Mouse (Mus musculus): ENCODE measurements around the gene Faf1. TPM values are rescaled to one million over a fixed set of nuclear protein-coding genes. Genes with fewer than 3 reads are reported as not detected.

Gene Faf1
- total RNA-seq, 2 experiments from 2014 or later = 22.2 to 22.6 TPM

DNA sequence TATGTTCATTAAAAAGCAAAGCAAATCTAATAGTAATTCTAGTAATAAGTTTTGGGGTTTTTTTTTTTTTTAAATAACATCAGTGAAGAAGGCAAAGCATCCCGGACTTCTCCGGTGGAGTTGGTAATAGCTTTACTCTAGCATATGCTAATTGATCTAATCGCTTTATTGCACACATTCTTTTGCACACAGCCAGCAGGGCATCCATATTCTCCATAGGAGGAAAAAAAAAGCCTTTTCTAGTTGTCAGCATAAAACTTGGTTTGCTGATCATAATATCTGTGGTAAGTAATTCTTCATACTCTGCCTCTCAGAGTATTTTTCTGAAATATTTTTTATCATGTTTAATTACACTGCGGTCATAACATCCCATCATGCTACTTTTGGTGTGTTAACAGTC is 185.9 kb downstream of the Faf1 start:
- intact Hi-C loops (cut with DNase I) = no loop called here
- no peak for DNase-seq (ENCODE audit: low spot score in 2 of 2)

GRCm38 (mm10) chr4:109863021-109863420 is 186.6 kb downstream of the Faf1 start:
- intact Hi-C loops (cut with DNase I) = no loop called here
- DNase-seq (ENCODE audit: low spot score in 2 of 2) = no peak

GRCm38 (mm10) chr4:109868897-109869484 is 192.6 kb downstream of the Faf1 start:
- no peak for DNase-seq (ENCODE audit: low spot score in 2 of 2)
- intact Hi-C loops (cut with DNase I) = no loop called here

DNA sequence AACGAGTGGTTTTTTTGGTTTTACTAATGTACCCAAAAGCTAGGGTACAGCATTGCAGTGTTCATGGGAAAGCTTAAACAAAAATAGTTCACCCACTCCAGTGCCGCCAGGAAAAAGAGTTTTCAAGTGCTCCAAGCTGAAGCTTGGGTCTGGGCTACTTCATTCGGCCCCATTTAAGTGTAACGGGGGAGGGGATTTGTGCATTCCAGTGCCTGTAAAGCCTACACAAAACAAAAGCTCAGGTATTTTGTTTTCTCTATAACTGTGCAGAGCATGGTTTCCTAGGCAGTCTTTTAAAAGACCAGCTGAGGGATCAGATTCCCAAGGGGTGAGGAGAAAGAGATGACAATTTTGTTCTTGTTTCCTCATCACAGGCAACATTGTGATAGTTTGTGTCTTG is 207.9 kb downstream of the Faf1 start:
- DNase-seq (ENCODE audit: low spot score in 2 of 2) = no peak
- intact Hi-C loops (cut with DNase I) = no loop called here

DNA sequence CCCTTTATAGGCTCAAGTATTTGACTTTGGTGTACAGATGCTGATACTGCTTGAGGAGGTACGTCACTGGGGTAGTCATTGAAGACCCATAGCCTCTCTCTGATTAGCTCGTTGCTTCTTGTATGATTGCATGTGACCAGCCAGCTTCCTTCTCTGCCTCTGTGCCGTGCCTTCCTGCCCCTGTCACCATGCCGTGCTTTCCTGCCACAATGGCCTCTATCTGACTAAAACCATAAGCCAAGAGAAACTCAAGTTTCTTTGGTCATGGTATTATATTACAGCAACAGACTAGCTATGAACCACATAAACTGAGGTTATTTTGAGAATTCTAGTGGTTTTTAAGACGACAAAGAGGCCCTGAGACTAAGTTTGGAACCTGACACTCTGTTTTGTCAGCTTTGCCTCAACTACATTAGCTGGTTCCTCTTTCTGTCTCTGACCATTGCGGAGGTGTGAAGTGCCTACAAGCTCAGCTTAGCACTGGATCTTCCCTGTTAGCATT is 211.5 kb downstream of the Faf1 start:
- intact Hi-C loops (cut with DNase I) = no loop called here
- peak in 1 of 2 experiments; percentile 20 for DNase-seq (ENCODE audit: low spot score in 2 of 2)

DNA sequence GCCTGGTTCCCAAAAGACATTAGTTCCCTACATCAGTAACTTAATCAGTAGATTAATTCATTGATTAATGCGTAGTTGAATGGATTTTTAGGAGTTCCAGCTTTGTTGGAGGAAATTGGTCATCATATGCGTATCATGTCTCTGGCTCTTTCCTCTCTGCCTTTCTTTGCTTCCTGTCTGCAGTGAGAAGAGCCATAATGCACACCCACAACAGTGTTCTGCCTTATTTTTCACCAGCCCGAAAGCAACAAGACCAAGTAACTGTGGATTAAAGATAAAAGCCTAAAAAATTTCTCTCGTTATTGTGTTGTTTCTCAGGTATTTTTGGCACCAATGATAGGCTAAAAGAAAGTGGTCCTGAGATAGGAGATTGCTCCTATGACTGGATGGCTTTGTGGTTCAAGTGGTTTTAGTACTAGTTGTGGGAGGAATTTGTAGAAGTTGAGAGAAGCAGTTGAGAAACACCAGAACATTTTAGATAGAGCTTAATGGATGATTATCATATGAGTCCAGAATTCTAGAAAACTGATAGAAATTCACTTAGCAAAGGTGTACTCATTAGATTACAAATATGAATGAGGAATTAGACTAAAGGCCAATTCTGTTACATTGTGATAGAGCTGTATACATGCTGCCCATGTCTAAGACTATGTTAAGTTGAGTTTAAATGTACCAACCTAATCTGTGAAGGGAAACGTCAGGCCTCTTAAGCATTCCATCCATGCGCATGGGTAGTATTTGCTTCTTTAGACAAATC is 221.6 kb downstream of the Faf1 start:
- no peak for DNase-seq (ENCODE audit: low spot score in 2 of 2)
- intact Hi-C loops (cut with DNase I) = no loop called here

DNA sequence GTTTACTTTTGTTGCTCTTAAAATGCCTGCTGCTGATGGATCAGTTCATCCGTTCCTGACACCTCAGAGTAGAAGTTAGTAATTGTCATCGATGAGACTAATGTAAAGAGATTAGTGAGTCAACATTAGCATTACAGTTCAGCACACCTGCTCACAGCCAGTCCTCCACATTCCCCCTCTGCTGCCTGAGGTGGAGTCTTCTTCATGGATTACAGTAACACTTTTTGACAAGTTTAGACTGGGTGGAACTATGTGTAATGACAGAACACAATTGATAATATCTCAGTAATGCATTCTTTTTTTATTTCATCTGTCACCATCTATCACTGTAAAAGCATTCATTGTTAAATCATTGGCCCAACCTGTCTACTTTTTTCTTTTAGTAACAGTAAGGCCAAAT is 224.7 kb downstream of the Faf1 start:
- no peak for DNase-seq (ENCODE audit: low spot score in 2 of 2)
- intact Hi-C loops (cut with DNase I) = no loop called here

- peak in 1 of 2 experiments; percentile 28 for DNase-seq (ENCODE audit: low spot score in 2 of 2)
- intact Hi-C loops (cut with DNase I) = no loop called here
Measured at GRCm38 (mm10) chr4:109904487-109904886, 228.1 kb downstream of the Faf1 start.

- intact Hi-C loops (cut with DNase I) = no loop called here
- DNase-seq (ENCODE audit: low spot score in 2 of 2) = no peak
Measured at GRCm38 (mm10) chr4:109929058-109929457, 252.7 kb downstream of the Faf1 start.

DNA sequence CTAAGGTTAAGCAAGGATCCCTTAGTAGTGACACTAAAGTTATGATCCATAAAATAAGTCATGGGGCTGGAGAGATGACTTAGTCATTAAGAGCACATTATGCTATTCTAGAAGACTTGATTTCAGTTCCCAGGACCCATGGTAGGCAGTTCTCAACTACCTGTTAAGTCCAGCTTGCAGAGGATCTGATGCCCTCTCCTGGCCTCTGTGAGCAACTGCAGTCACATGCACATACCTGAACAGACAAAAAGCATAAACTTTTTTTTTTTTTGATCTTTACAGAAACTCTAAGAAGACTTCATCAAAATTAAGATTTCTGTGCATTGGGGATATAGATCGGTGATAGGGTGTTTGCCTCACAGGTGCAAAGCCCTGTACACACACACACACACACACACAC is 254.1 kb downstream of the Faf1 start:
- intact Hi-C loops (cut with DNase I) = no loop called here
- DNase-seq (ENCODE audit: low spot score in 2 of 2) = no peak

DNA sequence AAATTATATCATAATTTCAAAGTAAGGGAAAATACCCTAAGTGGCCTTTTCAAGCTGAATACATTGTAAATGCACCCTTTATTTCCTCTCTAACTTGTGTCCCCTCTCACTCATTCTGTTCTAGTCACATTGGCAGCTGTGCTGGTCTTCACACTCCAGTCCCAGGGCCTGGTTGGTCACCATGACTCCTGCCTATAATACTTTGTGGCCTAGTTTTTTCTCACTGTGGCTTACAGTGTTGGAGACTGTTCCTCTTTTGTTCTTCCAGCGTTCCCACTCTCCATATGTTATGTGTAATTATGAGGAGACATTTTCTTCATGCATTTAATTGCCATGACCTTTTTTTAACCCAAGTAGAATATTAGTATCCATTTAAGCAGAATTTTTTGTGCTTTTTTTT is 254.5 kb downstream of the Faf1 start:
- peak in 1 of 2 experiments; percentile 36 for DNase-seq (ENCODE audit: low spot score in 2 of 2)
- intact Hi-C loops (cut with DNase I) = no loop called here

- intact Hi-C loops (cut with DNase I) = no loop called here
- no peak for DNase-seq (ENCODE audit: low spot score in 2 of 2)
Measured at GRCm38 (mm10) chr4:109936557-109936956, 260.2 kb downstream of the Faf1 start.

- intact Hi-C loops (cut with DNase I) = no loop called here
- no peak for DNase-seq (ENCODE audit: low spot score in 2 of 2)
Measured at GRCm38 (mm10) chr4:109939291-109939690, 262.9 kb downstream of the Faf1 start.

DNA sequence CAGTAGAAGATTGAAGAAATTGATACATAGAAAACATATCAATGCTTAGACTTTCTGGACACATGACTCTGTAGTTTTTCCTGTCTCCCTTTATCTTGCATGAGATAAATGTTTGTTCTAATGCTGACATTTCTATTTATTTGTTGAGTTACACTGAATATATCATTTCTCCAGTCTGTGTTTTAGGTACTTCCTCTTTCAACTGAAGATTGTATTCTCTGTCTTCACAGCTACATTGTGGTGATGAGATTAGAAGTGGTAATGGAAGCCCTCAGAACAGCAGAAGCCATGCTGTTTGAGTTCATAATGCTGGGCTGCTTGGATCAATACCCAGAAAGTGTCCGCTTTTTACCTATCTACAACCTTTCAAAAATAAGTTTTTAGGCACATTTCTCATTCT is 269.2 kb downstream of the Faf1 start:
- intact Hi-C loops (cut with DNase I) = no loop called here
- no peak for DNase-seq (ENCODE audit: low spot score in 2 of 2)

DNA sequence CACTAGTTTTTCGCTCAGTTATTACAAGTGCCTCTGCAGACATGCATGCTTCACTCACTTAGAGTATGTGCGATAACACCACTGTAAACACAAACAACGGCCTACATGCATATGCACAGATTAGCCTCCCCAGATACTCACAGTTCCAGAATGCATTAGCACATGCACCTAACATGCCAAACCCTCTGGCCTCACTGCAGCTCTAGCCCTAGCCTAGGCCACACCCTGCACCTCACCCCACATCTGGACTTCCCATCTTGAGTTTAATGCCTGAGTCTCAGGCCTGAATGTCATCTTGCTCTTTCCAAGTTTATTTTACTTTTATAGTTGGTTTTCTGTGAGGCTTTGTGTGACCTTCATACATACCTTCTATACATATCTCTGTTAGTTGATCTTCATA is 272.9 kb downstream of the Faf1 start:
- DNase-seq (ENCODE audit: low spot score in 2 of 2) = no peak
- intact Hi-C loops (cut with DNase I) = no loop called here

GRCm38 (mm10) chr4:109953509-109953908 is 277.1 kb downstream of the Faf1 start:
- intact Hi-C loops (cut with DNase I) = no loop called here
- DNase-seq (ENCODE audit: low spot score in 2 of 2) = no peak

DNA sequence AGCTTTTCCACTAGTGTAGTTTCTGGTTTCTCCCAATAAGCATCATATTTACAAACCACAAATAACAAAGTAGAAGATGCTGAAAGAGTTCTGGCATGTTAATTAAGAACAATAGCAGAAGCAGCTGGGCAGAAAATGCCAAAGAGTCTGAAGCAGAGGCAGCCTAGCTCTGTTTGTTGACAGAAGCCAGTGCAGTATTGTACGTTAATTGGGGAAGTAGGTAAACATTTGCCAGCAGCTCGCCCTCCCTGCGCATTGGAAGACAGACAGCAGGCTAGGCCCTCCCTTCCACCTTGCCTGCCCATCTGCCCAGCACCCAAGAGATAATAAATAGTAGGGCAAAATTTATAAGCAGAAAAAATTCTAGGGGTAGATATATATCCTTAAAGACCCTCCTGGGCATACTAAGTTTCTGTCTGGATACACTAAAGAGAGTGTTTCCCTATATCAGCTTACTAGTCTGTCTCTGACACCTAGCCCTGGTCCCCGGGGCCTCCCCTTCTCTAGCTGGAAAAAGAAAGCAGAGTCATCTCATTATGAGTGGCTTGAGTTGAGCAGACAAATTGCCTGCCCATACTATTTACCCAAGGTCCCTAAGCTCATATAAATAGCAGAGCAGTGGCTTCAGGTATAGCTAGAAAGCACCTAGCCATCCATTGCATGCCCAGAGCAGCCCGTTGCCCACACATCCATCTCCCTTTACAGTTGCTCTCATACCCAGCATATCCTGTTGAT is 284.0 kb downstream of the Faf1 start:
- intact Hi-C loops (cut with DNase I) = no loop called here
- DNase-seq (ENCODE audit: low spot score in 2 of 2) = no peak

DNA sequence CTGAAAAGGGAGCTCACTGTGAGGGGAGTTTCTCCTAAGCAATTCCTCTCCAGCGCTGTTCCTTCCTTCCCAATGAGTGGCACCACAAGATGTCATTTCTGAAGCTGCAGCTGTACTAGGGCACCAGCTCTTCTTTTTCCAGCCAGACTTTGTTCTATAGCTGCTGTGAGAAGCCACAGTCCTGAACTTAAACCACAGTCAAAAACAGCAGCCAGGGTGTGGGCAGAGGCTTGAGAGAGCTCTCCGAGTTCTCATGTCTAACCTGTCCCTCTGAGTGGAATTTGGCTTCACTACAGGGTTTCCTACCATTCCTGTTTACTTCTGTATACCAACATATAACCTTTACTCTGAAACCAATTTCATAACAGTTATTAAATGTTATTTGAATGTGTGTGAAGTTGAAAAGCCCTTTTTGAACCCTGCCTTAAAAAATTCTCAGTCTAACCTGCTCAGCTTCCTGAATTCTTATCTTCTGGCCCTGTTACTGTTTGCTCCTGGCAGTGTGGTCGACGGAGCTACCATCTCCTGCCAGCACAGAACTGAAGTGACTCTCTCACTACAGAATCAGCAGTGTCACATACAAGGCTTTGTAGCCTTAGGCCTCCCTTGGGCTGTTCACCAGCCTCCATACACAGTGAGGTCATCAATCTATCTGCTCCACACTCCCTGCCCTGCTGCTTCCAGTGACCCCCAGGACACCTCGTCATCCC is 287.3 kb downstream of the Faf1 start:
- intact Hi-C loops (cut with DNase I) = no loop called here
- DNase-seq (ENCODE audit: low spot score in 2 of 2) = no peak

GRCm38 (mm10) chr4:109969561-109969960 is 293.2 kb downstream of the Faf1 start:
- intact Hi-C loops (cut with DNase I) = no loop called here
- no peak for DNase-seq (ENCODE audit: low spot score in 2 of 2)

GRCm38 (mm10) chr4:109973991-109974654 is 297.7 kb downstream of the Faf1 start:
- intact Hi-C loops (cut with DNase I) = no loop called here
- DNase-seq (ENCODE audit: low spot score in 2 of 2) = no peak

Measured in left cerebral cortex, postnatal 25 days (tissue).